Mouse (Mus musculus): ENCODE data around the gene Ms4a6b. TPM values are rescaled to one million over a fixed set of nuclear protein-coding genes. Genes with fewer than 3 reads are reported as not detected.
"Not testable (repeated sequence)": the region's sequence is repeated elsewhere in the genome, so short reads cannot be mapped to it uniquely, and the experiment has no call there.

The Ms4a6b gene
- polyA plus RNA-seq, 1 experiment: not detected

- H3K4me3 ChIP-seq (replicated peaks): no peak overlapping the region
- H3K27me3 ChIP-seq (ENCODE audit: control insufficient read depth): no peaks in the 10 kb centered on the region
- H3K4me1 ChIP-seq (ENCODE audit: control insufficient read depth): no peaks in the 10 kb centered on the region
- no peaks in the 10 kb centered on the region for H3K9me3 ChIP-seq (ENCODE audit: control insufficient read depth, low read length)
- H3K36me3 ChIP-seq (ENCODE audit: control insufficient read depth): no peaks in the 10 kb centered on the region
- TF ChIP-seq TAL1 (IDR thresholded peaks at IDR 0.05; ENCODE audit: low read length): no peak
- no peak for TF ChIP-seq GATA1 (IDR thresholded peaks at IDR 0.05; ENCODE audit: low read length)
Measured at GRCm38 (mm10) chr19:11520146-11520545, 3.8 kb downstream of the Ms4a6b start.

GRCm38 (mm10) chr19:11533421-11533820 lies 17.1 kb downstream of the Ms4a6b start:
- TF ChIP-seq TAL1 (IDR thresholded peaks at IDR 0.05; ENCODE audit: low read length) (no peak), GATA1 (IDR thresholded peaks at IDR 0.05; ENCODE audit: low read length) (no peak)
- Histone ChIP-seq H3K9me3 (ENCODE audit: control insufficient read depth, low read length) (no peaks in the 10 kb centered on the region), H3K4me1 (ENCODE audit: control insufficient read depth) (no peaks in the 10 kb centered on the region), H3K4me3 (replicated peaks) (no peak overlapping the region), H3K27me3 (ENCODE audit: control insufficient read depth) (no peaks in the 10 kb centered on the region), H3K36me3 (ENCODE audit: control insufficient read depth) (no peaks in the 10 kb centered on the region)

- H3K9me3 ChIP-seq (ENCODE audit: control insufficient read depth, low read length): no peaks in the 10 kb centered on the region
- no peaks in the 10 kb centered on the region for H3K4me1 ChIP-seq (ENCODE audit: control insufficient read depth)
- no peak for TF ChIP-seq TAL1 (IDR thresholded peaks at IDR 0.05; ENCODE audit: low read length)
- TF ChIP-seq GATA1 (IDR thresholded peaks at IDR 0.05; ENCODE audit: low read length): no peak
- no peaks in the 10 kb centered on the region for H3K27me3 ChIP-seq (ENCODE audit: control insufficient read depth)
- H3K36me3 ChIP-seq (ENCODE audit: control insufficient read depth): no peaks in the 10 kb centered on the region
- no peak overlapping the region for H3K4me3 ChIP-seq (replicated peaks)
Measured at GRCm38 (mm10) chr19:11533888-11534445, 17.7 kb downstream of the Ms4a6b start.

- no peaks in the 10 kb centered on the region for H3K36me3 ChIP-seq (ENCODE audit: control insufficient read depth)
- no peak within 1 kb of the TSS for H3K4me3 ChIP-seq (replicated peaks)
- no peaks in the 10 kb centered on the region for H3K9me3 ChIP-seq (ENCODE audit: control insufficient read depth, low read length)
- no peaks in the 10 kb centered on the region for H3K4me1 ChIP-seq (ENCODE audit: control insufficient read depth)
- no peak for TF ChIP-seq GATA1 (IDR thresholded peaks at IDR 0.05; ENCODE audit: low read length)
- TF ChIP-seq TAL1 (IDR thresholded peaks at IDR 0.05; ENCODE audit: low read length): no peak
- H3K27me3 ChIP-seq (ENCODE audit: control insufficient read depth): no peaks in the 10 kb centered on the region
Measured at GRCm38 (mm10) chr19:11536593-11536992, 20.3 kb downstream of the Ms4a6b start, which contains the start of gene Ms4a4d. Gene Ms4a4d, plus strand, starts transcription at chr19:11536801.

- Histone ChIP-seq H3K9me3 (ENCODE audit: control insufficient read depth, low read length) (no peaks in the 10 kb centered on the region), H3K27me3 (ENCODE audit: control insufficient read depth) (no peaks in the 10 kb centered on the region), H3K4me3 (replicated peaks) (no peak overlapping the region), H3K4me1 (ENCODE audit: control insufficient read depth) (no peaks in the 10 kb centered on the region), H3K36me3 (ENCODE audit: control insufficient read depth) (no peaks in the 10 kb centered on the region)
- no peak for TF ChIP-seq TAL1 (IDR thresholded peaks at IDR 0.05; ENCODE audit: low read length)
Measured at GRCm38 (mm10) chr19:11537336-11537735, 21.0 kb downstream of the Ms4a6b start.

- not testable (repeated sequence) for H3K4me1 ChIP-seq (ENCODE audit: control insufficient read depth); H3K4me3 ChIP-seq (replicated peaks); H3K27me3 ChIP-seq (ENCODE audit: control insufficient read depth); H3K9me3 ChIP-seq (ENCODE audit: control insufficient read depth, low read length); H3K36me3 ChIP-seq (ENCODE audit: control insufficient read depth)
Measured at GRCm38 (mm10) chr19:11540166-11540821, 24.0 kb downstream of the Ms4a6b start.

- H3K9me3 ChIP-seq (ENCODE audit: control insufficient read depth, low read length): not testable (repeated sequence)
Measured at GRCm38 (mm10) chr19:11544383-11544782, 28.1 kb downstream of the Ms4a6b start.

GRCm38 (mm10) chr19:11547911-11548310 lies 31.6 kb downstream of the Ms4a6b start:
- no peak overlapping the region for H3K4me3 ChIP-seq (replicated peaks)
- H3K9me3 ChIP-seq (ENCODE audit: control insufficient read depth, low read length): no peaks in the 10 kb centered on the region
- TF ChIP-seq TAL1 (IDR thresholded peaks at IDR 0.05; ENCODE audit: low read length) (no peak), GATA1 (IDR thresholded peaks at IDR 0.05; ENCODE audit: low read length) (no peak)
- no peaks in the 10 kb centered on the region; the same call in 1 of the 2 replicates for H3K4me1 ChIP-seq (ENCODE audit: control insufficient read depth)
- H3K36me3 ChIP-seq (ENCODE audit: control insufficient read depth): no peaks in the 10 kb centered on the region
- H3K27me3 ChIP-seq (ENCODE audit: control insufficient read depth): no peaks in the 10 kb centered on the region

More at GRCm38 (mm10) chr19:11544383-11544782, 28.1 kb downstream of the Ms4a6b start:
- not testable (repeated sequence) for H3K27me3 ChIP-seq (ENCODE audit: control insufficient read depth); H3K36me3 ChIP-seq (ENCODE audit: control insufficient read depth); H3K4me1 ChIP-seq (ENCODE audit: control insufficient read depth); H3K4me3 ChIP-seq (replicated peaks)

GRCm38 (mm10) chr19:11554726-11555125 lies 38.4 kb downstream of the Ms4a6b start:
- no peaks in the 10 kb centered on the region for H3K36me3 ChIP-seq (ENCODE audit: control insufficient read depth)

GRCm38 (mm10) chr19:11559560-11559959 lies 43.2 kb downstream of the Ms4a6b start:
- not testable (repeated sequence) for H3K4me1 ChIP-seq (ENCODE audit: control insufficient read depth); H3K36me3 ChIP-seq (ENCODE audit: control insufficient read depth)

More at GRCm38 (mm10) chr19:11554726-11555125, 38.4 kb downstream of the Ms4a6b start:
- H3K9me3 ChIP-seq (ENCODE audit: control insufficient read depth, low read length): no peaks in the 10 kb centered on the region
- TF ChIP-seq GATA1 (IDR thresholded peaks at IDR 0.05; ENCODE audit: low read length) (no peak), TAL1 (IDR thresholded peaks at IDR 0.05; ENCODE audit: low read length) (no peak)
- H3K4me1 ChIP-seq (ENCODE audit: control insufficient read depth): no peaks in the 10 kb centered on the region
- H3K4me3 ChIP-seq (replicated peaks): no peak overlapping the region
- no peaks in the 10 kb centered on the region for H3K27me3 ChIP-seq (ENCODE audit: control insufficient read depth)

More at GRCm38 (mm10) chr19:11559560-11559959, 43.2 kb downstream of the Ms4a6b start:
- H3K9me3 ChIP-seq (ENCODE audit: control insufficient read depth, low read length); H3K4me3 ChIP-seq (replicated peaks); H3K27me3 ChIP-seq (ENCODE audit: control insufficient read depth): not testable (repeated sequence)
